In genomic region chr11:30163870-30164269, GRCm38 (mm10) we compare ENCODE assay signal across 19 mouse cellular contexts.
DNase-seq lines count a peak whose midpoint lies in the region; ATAC-seq and TF ChIP-seq lines count a peak whose summit lies in the region.
"Had no signal": no experiment of that assay in that cellular context is flagged by ENCODE, and none has a peak within 500 bp of the region (broad histone marks: within the 10 kb centered on the region; RNA-seq: fewer than 3 reads in every experiment).

No protein-coding gene starts in this region.

- no peak for ATAC-seq in heart, embryonic 15.5 days (replicated peaks; ENCODE audit: insufficient number of reproducible peaks, insufficient read depth, low FRiP score, low read depth)
- no peak for ATAC-seq in lung, postnatal 0 days
- no peak for ATAC-seq in frontal cortex, adult (ENCODE audit: low TSS enrichment)
- ATAC-seq: forebrain, embryonic 13.5 days; forebrain, embryonic 16.5 days; hindbrain, postnatal 0 days had no signal

- no peaks in the 10 kb centered on the region for H3K9me3 ChIP-seq in heart, embryonic 15.5 days (replicated peaks)
- no peaks in the 10 kb centered on the region for H3K9me3 ChIP-seq in lung, postnatal 0 days (ENCODE audit: low read length)
- H3K9me3 ChIP-seq: forebrain, embryonic 10.5 days; forebrain, embryonic 13.5 days had no signal

- no peak overlapping the region for H3K9ac ChIP-seq in heart, adult 2 months (ENCODE audit: low read depth, low read length)
- H3K9ac ChIP-seq in heart, embryonic 15.5 days = no peak overlapping the region
- H3K9ac ChIP-seq in lung, postnatal 0 days (replicated peaks; ENCODE audit: low read depth) = no peak overlapping the region
- H3K9ac ChIP-seq: forebrain, embryonic 13.5 days; hindbrain, embryonic 14.5 days had no signal

- no peak for TF ChIP-seq POLR2A in heart, adult 2 months (IDR thresholded peaks at IDR 0.05; ENCODE audit: insufficient read depth, low read depth, low read length)

- H3K4me1 ChIP-seq in heart, adult 2 months (ENCODE audit: control insufficient read depth, insufficient read depth, low read length) = peaks cover 55% of the 10 kb centered on the region
- H3K4me1 ChIP-seq in heart, embryonic 15.5 days (replicated peaks) = peaks cover 90% of the 10 kb centered on the region
- H3K4me1 ChIP-seq in lung, postnatal 0 days (ENCODE audit: insufficient read depth, low read depth, low read length) = peaks cover 25% of the 10 kb centered on the region

- WGBS in heart, adult 2 months = 65% methylated on average over 1 of the region's 1 CpGs
- WGBS in heart, embryonic 15.5 days = 76% methylated on average over 1 of the region's 1 CpGs
- WGBS in lung, postnatal 0 days = 86% methylated on average over 1 of the region's 1 CpGs

- peaks cover 87% of the 10 kb centered on the region for H3K36me3 ChIP-seq in heart, adult 2 months (ENCODE audit: control insufficient read depth, insufficient read depth, low read length)
- peaks cover 10% of the 10 kb centered on the region; the same call in 1 of the 2 replicates for H3K36me3 ChIP-seq in heart, embryonic 15.5 days
- H3K36me3 ChIP-seq in lung, postnatal 0 days (ENCODE audit: insufficient read depth, low read length) = peaks cover 5% of the 10 kb centered on the region; the same call in 1 of the 2 replicates

- TF ChIP-seq CTCF in heart, adult 2 months (IDR thresholded peaks at IDR 0.05) = no peak
- no peak for TF ChIP-seq CTCF in lung, postnatal 0 days (IDR thresholded peaks at IDR 0.05)

- H3K4me3 ChIP-seq in heart, adult 2 months = no peak overlapping the region
- H3K4me3 ChIP-seq in heart, embryonic 15.5 days = no peak overlapping the region
- H3K4me3 ChIP-seq in lung, postnatal 0 days (ENCODE audit: low read depth, low read length) = no peak overlapping the region
- H3K4me3 ChIP-seq: forebrain, embryonic 10.5 days; forebrain, embryonic 13.5 days had no signal

- intact Hi-C loops in heart, adult 2 months (cut with DNase I) = loop anchor here (5.0 kb wide), 1 partner anchor 353 kb away; no protein-coding TSS in a partner anchor
- intact Hi-C loops in heart, postnatal 36 days (cut with DNase I) = loop anchor here (5.0 kb wide), 2 partner anchors 98 to 203 kb away; no protein-coding TSS in a partner anchor

- H3K27ac ChIP-seq in heart, adult 2 months = peak overlapping the region; percentile 51
- peak overlapping the region; percentile 88 for H3K27ac ChIP-seq in heart, embryonic 15.5 days
- 0 out of 2 replicates have a peak overlapping the region, but pooled peaks have one; percentile 74 for H3K27ac ChIP-seq in lung, postnatal 0 days (ENCODE audit: low read length)
- H3K27ac ChIP-seq: forebrain, embryonic 10.5 days; forebrain, embryonic 13.5 days; hindbrain, embryonic 14.5 days; hindbrain, postnatal 0 days had no signal

- no peak overlapping the region for H3K4me2 ChIP-seq in heart, embryonic 15.5 days
- no peak overlapping the region for H3K4me2 ChIP-seq in lung, postnatal 0 days (replicated peaks; ENCODE audit: low read depth, low read length)
- H3K4me2 ChIP-seq: forebrain, embryonic 13.5 days; hindbrain, embryonic 14.5 days had no signal

- TF ChIP-seq EP300 in heart, adult 2 months (IDR thresholded peaks at IDR 0.05; ENCODE audit: insufficient read depth, low read depth, low read length) = no peak
- no peak for TF ChIP-seq EP300 in lung, postnatal 0 days (IDR thresholded peaks at IDR 0.05)

- H3K27me3 ChIP-seq in heart, adult 2 months (ENCODE audit: control insufficient read depth, insufficient read depth, low read length) = no peaks in the 10 kb centered on the region
- no peaks in the 10 kb centered on the region for H3K27me3 ChIP-seq in heart, embryonic 15.5 days
- H3K27me3 ChIP-seq in lung, postnatal 0 days (replicated peaks; ENCODE audit: insufficient read depth, low read length) = no peaks in the 10 kb centered on the region
- H3K27me3 ChIP-seq: forebrain, embryonic 13.5 days had no signal

- H3K79me2 ChIP-seq in heart, adult 2 months (replicated peaks; ENCODE audit: control insufficient read depth, insufficient read depth, low read length) = peaks cover 16% of the 10 kb centered on the region

- no peak for DNase-seq in heart, adult 2 months
- no peak for DNase-seq in heart, postnatal 36 days
- no peak for DNase-seq in heart, adult 11 months
- no peak for DNase-seq in lung, postnatal 0 days (ENCODE audit: low spot score)
- no peak for DNase-seq in lung, postnatal 4 days
- DNase-seq: adrenal gland, adult 8-10 months; adrenal gland, postnatal 25 days; cerebellum, adult 18-20 months; cerebellum, adult 9-10 months; cerebellum, postnatal 14 days; gastrocnemius, postnatal 10 days; gastrocnemius, postnatal 36 days had no signal
